Mouse (Mus musculus) thymus, postnatal 36 days (tissue): ENCODE results near the gene Sec14l1.

Experiments used
- DNase-seq, 2 experiments: peaks; one replicate each; pipeline ENCODE4 v3.0.0; 2022; ENCODE audit warnings: mixed read lengths in 2 of 2

Sec14l1 gene

GRCm38 (mm10) chr11:117131450-117131849 is 16.5 kb downstream of the Sec14l1 start:
- no peak for DNase-seq

GRCm38 (mm10) chr11:117134776-117135387 is 19.9 kb downstream of the Sec14l1 start:
- no peak for DNase-seq

- DNase-seq = no peak
Measured at GRCm38 (mm10) chr11:117135457-117136290, 20.7 kb downstream of the Sec14l1 start.

- DNase-seq = no peak
Measured at GRCm38 (mm10) chr11:117136880-117137279, 21.9 kb downstream of the Sec14l1 start.

GRCm38 (mm10) chr11:117138213-117138761 is 23.3 kb downstream of the Sec14l1 start:
- no peak for DNase-seq

- DNase-seq = no peak
Measured at GRCm38 (mm10) chr11:117138795-117139463, 24.0 kb downstream of the Sec14l1 start.

DNA sequence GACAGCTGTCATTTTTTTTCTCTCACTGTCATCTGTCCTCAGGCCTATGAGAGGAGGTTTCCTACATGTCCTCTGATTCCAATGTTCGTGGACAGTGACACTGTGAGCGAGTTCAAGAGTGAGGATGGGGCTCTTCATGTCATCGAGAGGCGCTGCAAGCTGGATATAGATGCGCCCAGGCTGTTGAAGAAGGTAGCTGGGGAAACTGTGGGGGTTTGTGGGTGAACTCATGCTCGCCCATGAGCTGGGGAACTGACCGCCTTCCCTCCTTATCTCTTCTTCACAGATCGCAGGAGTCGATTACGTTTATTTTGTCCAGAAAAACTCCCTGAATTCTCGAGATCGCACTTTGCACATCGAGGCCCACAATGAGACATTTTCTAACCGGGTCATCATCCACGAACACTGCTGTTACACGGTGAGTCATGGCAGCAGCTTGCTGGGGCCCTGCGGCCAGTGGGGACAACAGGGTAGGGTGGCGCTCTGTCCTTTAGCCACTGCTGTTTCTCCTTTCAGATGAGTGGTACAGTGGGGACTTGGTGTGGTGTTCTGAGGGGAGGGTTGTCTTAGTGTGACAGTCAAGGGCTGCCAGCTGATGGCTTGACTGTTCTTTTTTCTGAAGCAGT is 26.5 kb downstream of the Sec14l1 start:
- no peak for DNase-seq

DNA sequence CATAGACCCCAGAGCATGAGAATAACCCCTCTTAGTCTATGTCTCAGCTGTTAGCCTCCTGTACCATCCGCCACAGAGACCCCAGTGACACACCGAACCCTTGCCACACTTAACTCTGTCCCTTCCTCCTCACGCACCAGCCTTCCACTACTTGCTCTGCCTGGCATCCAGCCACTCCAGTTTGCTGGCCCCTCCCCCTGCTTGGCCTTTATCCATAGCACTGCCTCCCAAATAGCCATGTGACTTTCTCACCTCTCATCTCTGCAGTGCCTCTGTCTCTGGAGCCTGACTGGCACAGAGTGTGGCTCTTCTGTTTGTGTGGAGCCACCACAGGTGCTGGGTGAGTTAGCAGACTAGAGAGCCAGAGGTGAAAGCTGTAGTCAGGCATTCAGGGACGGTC is 27.5 kb downstream of the Sec14l1 start:
- DNase-seq = no peak

DNA sequence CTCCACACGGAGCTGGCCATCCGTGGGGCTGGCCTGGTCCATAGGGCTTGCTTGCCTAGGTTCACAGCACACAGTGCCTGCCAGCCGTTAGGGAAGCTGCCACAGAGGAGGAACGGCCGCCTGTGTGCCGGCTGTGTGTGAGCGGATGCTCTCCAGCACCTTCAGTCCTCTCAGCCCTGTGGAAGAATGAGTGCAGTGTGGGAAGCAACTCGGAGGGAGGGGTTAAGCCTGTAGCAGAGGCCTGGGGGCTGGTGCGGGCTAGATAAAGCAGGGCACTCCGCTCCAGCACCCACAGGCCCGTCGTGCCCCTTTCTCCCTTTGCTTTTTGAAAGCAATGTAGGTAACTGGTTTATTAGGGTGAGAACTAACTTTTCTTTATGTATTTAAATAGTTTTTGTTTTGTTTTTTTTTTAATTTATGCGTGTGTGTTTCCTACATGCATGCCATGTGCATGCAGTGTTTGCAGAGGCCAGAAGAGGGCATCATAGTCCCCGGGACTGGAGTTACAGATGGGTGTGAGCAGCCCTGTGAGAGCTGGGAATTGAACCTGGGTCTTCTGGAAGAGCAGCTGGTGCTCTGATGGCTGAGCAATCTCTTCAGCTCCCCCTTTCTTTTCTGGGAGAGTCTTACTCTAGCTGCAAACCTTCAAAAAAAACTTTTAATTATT is 30.6 kb downstream of the Sec14l1 start:
- peak in 1 of 2 experiments; percentile 35 for DNase-seq

- DNase-seq = no peak
Measured at GRCm38 (mm10) chr11:117146118-117146506, 31.1 kb downstream of the Sec14l1 start.

DNA sequence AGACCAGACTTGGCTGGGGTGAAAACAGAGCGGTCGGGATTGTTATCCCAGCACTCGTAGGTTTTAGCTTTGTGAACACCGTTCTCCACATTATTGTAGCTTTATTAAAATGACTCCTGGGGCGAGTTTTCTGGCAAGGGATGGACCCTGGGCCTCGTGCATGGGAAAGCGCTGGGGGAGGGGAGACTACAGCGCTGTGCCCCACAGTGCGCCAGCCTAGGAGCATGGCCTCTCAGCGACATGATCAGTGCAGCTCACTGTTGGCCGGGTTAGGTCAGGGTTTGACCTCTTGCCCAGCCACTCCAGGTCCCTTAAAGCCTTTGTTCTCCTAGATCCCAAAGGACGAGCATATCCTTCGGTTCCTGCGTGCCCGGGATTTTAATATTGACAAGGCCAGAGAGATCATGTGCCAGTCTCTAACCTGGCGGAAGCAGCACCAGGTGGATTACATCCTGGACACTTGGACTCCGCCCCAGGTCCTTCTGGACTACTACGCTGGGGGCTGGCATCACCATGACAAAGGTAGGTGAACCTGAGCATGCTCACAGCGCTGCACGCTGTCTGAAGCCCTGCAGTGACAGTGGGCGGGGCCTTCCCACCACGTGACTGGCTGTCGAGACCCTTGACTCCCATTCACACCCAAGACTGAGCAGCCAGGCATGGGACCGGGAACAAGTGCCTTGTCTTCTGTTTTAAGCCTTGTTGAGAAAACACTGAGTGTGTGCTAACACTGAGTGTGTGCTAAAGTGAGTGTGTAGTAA is 32.0 kb downstream of the Sec14l1 start:
- DNase-seq = no peak

GRCm38 (mm10) chr11:117148893-117149685 is 34.1 kb downstream of the Sec14l1 start:
- DNase-seq = no peak

DNA sequence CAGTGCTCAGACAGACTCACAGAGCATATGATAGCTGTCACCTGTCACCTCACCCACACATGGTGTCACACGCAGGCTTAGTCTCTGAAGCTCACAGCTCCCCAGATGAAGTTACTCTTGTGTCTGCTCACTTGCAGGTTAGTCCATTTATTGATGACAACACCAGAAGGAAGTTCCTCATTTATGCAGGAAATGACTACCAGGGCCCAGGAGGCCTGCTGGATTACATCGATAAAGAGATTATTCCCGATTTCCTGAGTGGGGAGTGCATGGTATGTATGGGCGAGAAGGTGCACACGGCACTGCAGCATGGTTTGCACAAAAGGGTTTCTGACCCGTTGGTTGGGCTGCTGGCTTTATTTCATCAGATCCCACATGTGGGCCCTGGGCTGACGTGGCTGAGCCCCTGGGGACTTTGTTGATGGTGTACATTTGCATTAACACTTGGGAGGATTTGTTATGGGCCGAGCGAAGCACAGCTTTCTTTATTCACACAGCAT is 35.5 kb downstream of the Sec14l1 start:
- DNase-seq = no peak

DNA sequence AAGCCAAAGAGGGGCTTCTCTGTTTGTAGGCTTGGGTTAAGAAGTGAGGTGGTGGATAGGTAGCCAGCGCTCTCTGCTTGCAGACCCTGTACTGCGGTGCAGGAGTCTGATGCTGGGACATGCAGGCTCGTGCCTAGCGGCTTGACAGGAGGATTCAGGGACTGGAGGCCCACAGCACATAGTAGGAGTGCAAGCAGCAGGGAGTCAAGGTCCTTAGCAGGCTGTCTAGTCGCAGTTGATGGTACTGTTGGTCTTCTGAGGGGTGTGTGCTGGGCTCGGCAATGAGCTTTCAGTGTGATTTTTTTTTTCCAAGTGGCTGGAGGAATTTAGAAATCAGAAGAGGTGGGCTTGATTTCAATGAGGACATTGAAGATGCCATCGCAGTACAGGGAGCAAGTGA is 36.5 kb downstream of the Sec14l1 start:
- DNase-seq = no peak

- DNase-seq = no peak
Measured at GRCm38 (mm10) chr11:117152541-117152940, 37.6 kb downstream of the Sec14l1 start.

DNA sequence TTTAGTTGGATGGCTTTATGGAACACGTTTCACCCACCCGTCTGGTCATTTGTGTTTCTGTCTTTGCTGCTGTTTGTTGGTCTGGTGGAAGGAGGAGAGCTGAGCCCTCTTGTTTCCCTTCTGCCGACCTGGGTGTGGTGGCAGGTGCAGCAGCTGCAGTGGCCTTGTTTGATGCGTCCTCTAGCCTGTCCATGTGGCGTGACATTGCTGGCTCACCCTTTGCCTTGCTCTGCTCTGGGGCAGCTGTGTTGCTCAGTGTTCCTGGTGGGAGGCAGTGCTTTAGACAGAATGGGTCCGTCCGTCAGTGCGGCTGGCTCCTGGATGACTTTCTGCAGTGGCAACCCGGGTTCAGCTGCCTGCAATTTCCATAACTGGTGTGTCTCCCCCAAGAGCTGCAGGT is 38.6 kb downstream of the Sec14l1 start:
- DNase-seq = no peak

- no peak for DNase-seq
Measured at GRCm38 (mm10) chr11:117154088-117154815, 39.3 kb downstream of the Sec14l1 start.

GRCm38 (mm10) chr11:117156725-117157124 is 41.8 kb downstream of the Sec14l1 start:
- DNase-seq = no peak

- no peak for DNase-seq
Measured at GRCm38 (mm10) chr11:117158343-117158742, 43.4 kb downstream of the Sec14l1 start.
